Mouse (Mus musculus) cerebellum, adult 2 months (tissue): Measurements from ENCODE around the gene Itih5.

Experiments
- CTCF ChIP-seq: fragments of 200-500 bp; IDR thresholded peaks from 2 replicates; pipeline ENCODE4 v1.5.1; 2011; ENCODE audit warnings: low read depth, mild to moderate bottlenecking, control low read depth, low read length, moderate library complexity, borderline replicate concordance; ENCODE audit not compliant: insufficient read depth
- POLR2A ChIP-seq: fragments of 200-500 bp; IDR thresholded peaks from 2 replicates; pipeline ENCODE4 v1.6.1; 2011; ENCODE audit warnings: low read length, control low read depth, borderline replicate concordance; ENCODE audit not compliant: insufficient read depth

DNA sequence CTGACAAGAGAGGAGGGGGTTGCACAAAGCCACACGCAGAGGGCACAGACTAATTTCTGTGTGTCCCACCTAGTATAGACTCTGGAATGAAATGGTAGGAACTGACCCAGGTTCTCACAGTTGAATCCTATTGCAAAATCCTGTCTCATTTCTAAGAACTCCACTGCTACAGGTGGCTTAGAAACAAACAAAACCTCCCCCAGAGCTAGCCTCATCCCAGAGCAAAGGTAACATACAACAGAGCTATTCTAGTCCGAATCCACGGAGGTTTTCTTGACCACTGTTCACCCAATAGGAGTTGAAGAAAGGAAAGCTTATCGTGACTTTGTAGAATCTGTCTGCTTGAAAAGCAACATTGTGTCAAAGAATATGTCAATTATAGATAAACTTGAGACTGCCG, 130.3 kb downstream of the Itih5 start:
- TF ChIP-seq CTCF (no peak), POLR2A (no peak)
